Mouse (Mus musculus): ENCODE results near the gene Gm1113. TPM values are rescaled to one million over a fixed set of nuclear protein-coding genes. Genes with fewer than 3 reads are reported as not detected.
A peak's percentile ranks its signal among the peaks of the same experiment; 100 is the strongest.

Gene Gm1113
- not detected in 3 replicates for total RNA-seq (2017)

- no peak for ATAC-seq (replicated peaks; ENCODE audit: insufficient number of reproducible peaks, low FRiP score, low TSS enrichment, poor library complexity, severe bottlenecking)
Observed at GRCm38 (mm10) chr9:35518169-35518568, at the start of gene Gm1113. Gene Gm1113 (minus strand): TSS chr9:35518269.

GRCm38 (mm10) chr9:35564536-35565240 lies 46.6 kb upstream of the Gm1113 start:
- ATAC-seq (replicated peaks; ENCODE audit: insufficient number of reproducible peaks, low FRiP score, low TSS enrichment, poor library complexity, severe bottlenecking): no peak

GRCm38 (mm10) chr9:35561583-35561982 lies 43.5 kb upstream of the Gm1113 start:
- ATAC-seq (replicated peaks; ENCODE audit: insufficient number of reproducible peaks, low FRiP score, low TSS enrichment, poor library complexity, severe bottlenecking): no peak

GRCm38 (mm10) chr9:35561076-35561475 lies 43.0 kb upstream of the Gm1113 start:
- ATAC-seq (replicated peaks; ENCODE audit: insufficient number of reproducible peaks, low FRiP score, low TSS enrichment, poor library complexity, severe bottlenecking): no peak

- ATAC-seq (replicated peaks; ENCODE audit: insufficient number of reproducible peaks, low FRiP score, low TSS enrichment, poor library complexity, severe bottlenecking): peak; percentile 95
Observed at GRCm38 (mm10) chr9:35559009-35559890, 41.2 kb upstream of the Gm1113 start.

- 0 out of 2 replicates have a peak, but pooled peaks have one; percentile 23 for ATAC-seq (replicated peaks; ENCODE audit: insufficient number of reproducible peaks, low FRiP score, low TSS enrichment, poor library complexity, severe bottlenecking)
Observed at GRCm38 (mm10) chr9:35558257-35559008, 40.4 kb upstream of the Gm1113 start, which contains the start of the genes Ddx25 and Pus3. Gene Ddx25 (minus strand): TSS chr9:35558528. Gene Pus3 (plus strand): TSS chr9:35558595.

- ATAC-seq (replicated peaks; ENCODE audit: insufficient number of reproducible peaks, low FRiP score, low TSS enrichment, poor library complexity, severe bottlenecking): no peak
Observed at GRCm38 (mm10) chr9:35556494-35557102, 38.5 kb upstream of the Gm1113 start.

GRCm38 (mm10) chr9:35548455-35548854 lies 30.4 kb upstream of the Gm1113 start:
- no peak for ATAC-seq (replicated peaks; ENCODE audit: insufficient number of reproducible peaks, low FRiP score, low TSS enrichment, poor library complexity, severe bottlenecking)

GRCm38 (mm10) chr9:35546745-35547144 lies 28.7 kb upstream of the Gm1113 start:
- ATAC-seq (replicated peaks; ENCODE audit: insufficient number of reproducible peaks, low FRiP score, low TSS enrichment, poor library complexity, severe bottlenecking): peak; percentile 59

GRCm38 (mm10) chr9:35545704-35546103 lies 27.6 kb upstream of the Gm1113 start:
- ATAC-seq (replicated peaks; ENCODE audit: insufficient number of reproducible peaks, low FRiP score, low TSS enrichment, poor library complexity, severe bottlenecking): no peak

- no peak for ATAC-seq (replicated peaks; ENCODE audit: insufficient number of reproducible peaks, low FRiP score, low TSS enrichment, poor library complexity, severe bottlenecking)
Observed at GRCm38 (mm10) chr9:35544666-35545065, 26.6 kb upstream of the Gm1113 start.

- no peak for ATAC-seq (replicated peaks; ENCODE audit: insufficient number of reproducible peaks, low FRiP score, low TSS enrichment, poor library complexity, severe bottlenecking)
Observed at GRCm38 (mm10) chr9:35543099-35543860, 25.2 kb upstream of the Gm1113 start.

- no peak for ATAC-seq (replicated peaks; ENCODE audit: insufficient number of reproducible peaks, low FRiP score, low TSS enrichment, poor library complexity, severe bottlenecking)
Observed at GRCm38 (mm10) chr9:35541941-35542340, 23.9 kb upstream of the Gm1113 start.

- peak; percentile 57; the same call in 1 of the 2 replicates for ATAC-seq (replicated peaks; ENCODE audit: insufficient number of reproducible peaks, low FRiP score, low TSS enrichment, poor library complexity, severe bottlenecking)
Observed at GRCm38 (mm10) chr9:35541488-35541887, 23.4 kb upstream of the Gm1113 start.

GRCm38 (mm10) chr9:35541024-35541423 lies 23.0 kb upstream of the Gm1113 start:
- ATAC-seq (replicated peaks; ENCODE audit: insufficient number of reproducible peaks, low FRiP score, low TSS enrichment, poor library complexity, severe bottlenecking): no peak

- ATAC-seq (replicated peaks; ENCODE audit: insufficient number of reproducible peaks, low FRiP score, low TSS enrichment, poor library complexity, severe bottlenecking): no peak
Observed at GRCm38 (mm10) chr9:35539001-35539750, 21.1 kb upstream of the Gm1113 start.

GRCm38 (mm10) chr9:35535876-35536275 lies 17.8 kb upstream of the Gm1113 start:
- no peak for ATAC-seq (replicated peaks; ENCODE audit: insufficient number of reproducible peaks, low FRiP score, low TSS enrichment, poor library complexity, severe bottlenecking)
